Mouse (Mus musculus) hindbrain, embryonic 15.5 days (tissue): ENCODE results near the gene Cfd. TPM values are rescaled to one million over a fixed set of nuclear protein-coding genes. Genes with fewer than 3 reads are reported as not detected.

Experiments used
- ATAC-seq: fragments of 200-750 bp; cut with Nextera tagmentation; 2 replicates; pipeline ENCODE4 v1.8.0; 2017; ENCODE audit warnings: low read depth, moderate number of reproducible peaks, moderate TSS enrichment; ENCODE audit not compliant: low FRiP score
- H3K27ac ChIP-seq: fragments of 300-500 bp; sonication (generic); replicated peaks from 2 replicates; pipeline ENCODE4 v1.5.1; 2015; ENCODE audit warnings: mild to moderate bottlenecking, inconsistent platforms
- H3K27me3 ChIP-seq: fragments of 300-500 bp; sonication (generic); 2 replicates; pipeline ENCODE4 v1.6.1; 2015; ENCODE audit warnings: control low read depth, inconsistent platforms
- H3K36me3 ChIP-seq: fragments of 300-500 bp; sonication (generic); 2 replicates; pipeline ENCODE4 v1.6.1; 2015; ENCODE audit warnings: control low read depth, inconsistent platforms
- H3K4me1 ChIP-seq: fragments of 300-500 bp; sonication (generic); replicated peaks from 2 replicates; pipeline ENCODE4 v1.6.1; 2015; ENCODE audit warnings: control low read depth, inconsistent platforms
- H3K4me2 ChIP-seq: fragments of 300-500 bp; sonication (generic); 2 replicates; pipeline ENCODE4 v1.6.1; 2015; ENCODE audit warnings: moderate library complexity, mild to moderate bottlenecking, inconsistent platforms
- H3K4me3 ChIP-seq: fragments of 300-500 bp; sonication (generic); 2 replicates; pipeline ENCODE4 v1.5.1; 2015; ENCODE audit warnings: mild to moderate bottlenecking, inconsistent platforms
- H3K9ac ChIP-seq: fragments of 300-500 bp; sonication (generic); 2 replicates; pipeline ENCODE4 v1.6.1; 2015; ENCODE audit warnings: inconsistent platforms
- H3K9me3 ChIP-seq: fragments of 300-500 bp; sonication (generic); 2 replicates; pipeline ENCODE4 v1.6.1; 2016; ENCODE audit warnings: control low read depth, inconsistent platforms
- WGBS: fragments of 180-500 bp; shearing (Covaris S2); methylation state at CpG from one replicate; pipeline ENCODE4 v1.1.7; 2015; 5-methylcytosine and 5-hydroxymethylcytosine counted together
- polyA plus RNA-seq: library from polyadenylated mRNA; unstranded; fragments of >200 nt; fragmentation: Nextera tagmentation; extraction: Ambion mirVana; gene quantifications from 2 replicates; pipeline ENCODE4 v1.2.1, GENCODE M21; 2015

The Cfd gene
- polyA plus RNA-seq, 1 experiment from 2014 or later: not detected

DNA sequence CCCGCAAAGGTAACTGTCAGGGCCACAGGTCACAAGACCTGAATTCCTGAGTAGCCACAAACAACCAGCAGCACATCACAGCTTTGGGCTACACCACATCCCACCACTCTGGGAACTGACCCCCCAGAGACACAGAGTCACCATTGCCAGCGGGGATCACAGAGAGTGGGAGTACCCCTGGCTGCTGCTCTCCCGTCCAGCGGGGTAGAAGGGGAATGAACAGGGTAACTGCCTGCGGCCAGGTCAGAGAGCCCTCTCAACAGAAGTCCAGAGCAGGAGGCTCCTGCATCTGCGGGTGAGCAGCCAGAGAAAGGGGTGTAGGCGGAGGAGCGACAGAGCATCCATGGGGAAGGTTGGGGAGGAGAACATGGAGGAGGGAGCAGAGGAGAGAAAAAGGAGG is 25.4 kb downstream of the Cfd start:
- peaks cover 52% of the 10 kb centered on the region for H3K4me1 ChIP-seq
- ATAC-seq: no peak

DNA sequence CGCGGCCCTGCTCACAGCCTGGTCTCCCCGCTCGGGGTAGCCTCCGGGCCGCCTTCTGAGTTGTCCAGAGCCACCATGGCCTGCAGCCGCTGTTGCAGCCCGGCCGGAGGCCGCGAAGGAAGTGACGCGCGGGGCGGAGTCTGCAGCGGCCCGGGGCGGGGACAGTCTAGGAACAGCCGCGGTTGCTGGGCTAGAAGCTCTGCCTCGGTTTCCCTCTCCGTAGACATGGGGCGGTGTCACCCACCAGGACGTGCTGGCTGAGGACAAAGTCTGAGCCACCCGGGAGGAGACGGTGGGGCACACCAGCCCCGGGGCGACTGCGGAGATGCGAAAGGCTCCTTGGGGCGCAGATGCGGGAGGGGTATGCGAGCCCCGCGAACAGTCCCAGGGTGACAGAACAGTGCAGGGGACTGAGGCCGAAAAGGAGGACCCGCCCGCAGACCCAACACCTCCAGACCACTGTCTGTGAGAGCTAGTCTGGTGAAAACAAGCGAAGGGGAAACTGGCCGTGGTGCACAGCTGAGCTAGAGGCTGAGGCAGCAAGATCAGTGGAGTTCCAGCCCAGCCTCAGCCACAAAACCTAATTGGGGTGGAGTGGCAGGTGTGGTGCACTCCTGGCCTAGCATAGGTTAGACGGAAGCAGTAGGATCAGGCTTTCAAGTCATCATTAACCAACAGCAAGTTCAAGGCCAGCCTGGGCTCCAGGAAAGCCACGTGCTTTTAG is 26.3 kb downstream of the Cfd start, which contains the start of gene Kiss1r:
TSS of gene Kiss1r (plus strand) at position 164 of the 724 bp plus-strand sequence.
- Histone ChIP-seq H3K9ac (peak within 1 kb of the TSS; percentile 84), H3K36me3 (no peaks in the 10 kb centered on the region), H3K9me3 (no peaks in the 10 kb centered on the region), H3K4me3 (peak within 1 kb of the TSS; percentile 55), H3K27ac (peak within 1 kb of the TSS; percentile 75), H3K4me2 (peak within 1 kb of the TSS; percentile 79), H3K27me3 (peaks cover 44% of the 10 kb centered on the region), H3K4me1 (peaks cover 60% of the 10 kb centered on the region)
- 2% methylated on average over 42 of the region's 42 CpGs for WGBS
- peak; percentile 81 for ATAC-seq

More for the DNA sequence above, 25.4 kb downstream of the Cfd start:
- H3K9me3 ChIP-seq: no peaks in the 10 kb centered on the region
- H3K36me3 ChIP-seq: 0 out of 2 replicates have a peak, but pooled peaks cover 2% of the 10 kb centered on the region
- H3K9ac ChIP-seq: peak overlapping the region; percentile 84
- H3K4me3 ChIP-seq: peak overlapping the region; percentile 55
- 6% methylated on average over 8 of the region's 8 CpGs for WGBS
- peak overlapping the region; percentile 79 for H3K4me2 ChIP-seq
- peak overlapping the region; percentile 75; the same call in 1 of the 2 replicates for H3K27ac ChIP-seq
- peaks cover 37% of the 10 kb centered on the region for H3K27me3 ChIP-seq

DNA sequence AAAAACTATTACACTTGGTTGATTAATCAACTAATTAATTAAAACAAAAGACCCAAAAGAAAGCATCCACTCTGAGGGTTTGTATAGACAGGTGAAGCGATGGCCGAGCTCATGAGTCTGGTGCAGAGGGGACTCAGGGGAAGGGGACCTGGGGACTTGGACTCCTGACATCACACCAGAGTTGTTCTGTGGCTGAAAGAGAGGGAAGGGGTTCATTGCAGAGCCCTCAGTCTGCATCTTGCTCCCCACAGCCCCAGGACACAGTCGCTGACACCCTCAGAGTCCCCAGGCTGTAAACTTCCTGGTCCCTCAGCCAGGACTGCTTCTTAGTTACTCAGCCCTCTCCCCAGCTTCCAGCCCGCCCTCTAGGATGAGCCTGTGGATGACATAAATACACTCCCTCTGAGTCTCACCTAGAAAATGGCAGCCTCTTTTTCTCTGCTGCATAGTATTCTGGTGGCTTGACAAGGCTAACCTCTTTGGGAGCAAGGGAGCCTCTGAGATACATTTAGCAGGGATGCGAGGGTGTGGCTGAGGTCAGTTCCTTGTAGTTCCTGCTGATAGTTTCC is 27.0 kb downstream of the Cfd start:
- H3K27me3 ChIP-seq: peaks cover 51% of the 10 kb centered on the region

DNA sequence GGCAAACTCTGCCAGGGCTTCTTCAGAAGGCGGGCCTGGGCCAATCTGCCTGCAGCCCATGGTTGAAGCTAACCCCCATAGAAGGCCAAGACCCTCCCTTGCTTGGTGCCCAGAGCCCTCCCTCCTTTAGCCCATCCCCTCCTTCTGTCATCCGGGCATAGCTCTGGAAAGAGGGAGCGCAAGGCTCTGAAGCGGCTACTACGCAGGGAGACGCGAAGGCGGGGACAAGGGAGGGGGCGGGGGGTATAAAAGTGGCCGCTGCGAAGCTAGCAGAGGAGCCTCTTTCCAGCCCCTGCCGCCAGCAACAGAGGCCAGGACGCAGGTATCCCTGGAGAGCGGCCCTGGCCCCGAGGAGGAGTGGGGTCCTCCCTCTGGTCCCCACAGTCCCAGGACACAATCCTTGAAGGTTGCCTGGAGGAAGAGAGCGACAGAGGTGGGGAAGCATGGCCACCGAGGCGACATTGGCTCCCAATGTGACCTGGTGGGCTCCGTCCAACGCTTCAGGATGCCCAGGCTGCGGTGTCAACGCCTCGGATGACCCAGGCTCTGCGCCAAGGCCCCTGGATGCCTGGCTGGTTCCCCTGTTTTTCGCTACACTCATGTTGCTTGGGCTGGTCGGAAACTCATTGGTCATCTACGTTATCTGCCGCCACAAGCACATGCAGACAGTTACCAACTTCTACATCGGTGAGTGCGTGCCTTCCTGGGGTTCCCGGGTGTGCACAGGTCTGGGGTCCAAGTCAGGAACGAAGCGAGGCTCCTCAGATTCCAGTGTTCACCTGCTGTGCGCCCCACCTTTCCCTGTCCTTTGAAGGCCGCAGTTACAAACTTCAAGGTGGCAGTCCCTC is 27.8 kb downstream of the Cfd start:
- H3K4me2 ChIP-seq: peak overlapping the region; percentile 20; the same call in 1 of the 2 replicates

More for the DNA sequence above, 27.0 kb downstream of the Cfd start:
- 70% methylated on average over 5 of the region's 5 CpGs for WGBS
- H3K4me1 ChIP-seq: peaks cover 60% of the 10 kb centered on the region
- no peaks in the 10 kb centered on the region for H3K36me3 ChIP-seq
- no peaks in the 10 kb centered on the region for H3K9me3 ChIP-seq
- H3K4me2 ChIP-seq: peak overlapping the region; percentile 79
- no peak for ATAC-seq
- peak overlapping the region; percentile 55 for H3K4me3 ChIP-seq
- no peak overlapping the region for H3K27ac ChIP-seq
- H3K9ac ChIP-seq: peak overlapping the region; percentile 84; the same call in 1 of the 2 replicates

DNA sequence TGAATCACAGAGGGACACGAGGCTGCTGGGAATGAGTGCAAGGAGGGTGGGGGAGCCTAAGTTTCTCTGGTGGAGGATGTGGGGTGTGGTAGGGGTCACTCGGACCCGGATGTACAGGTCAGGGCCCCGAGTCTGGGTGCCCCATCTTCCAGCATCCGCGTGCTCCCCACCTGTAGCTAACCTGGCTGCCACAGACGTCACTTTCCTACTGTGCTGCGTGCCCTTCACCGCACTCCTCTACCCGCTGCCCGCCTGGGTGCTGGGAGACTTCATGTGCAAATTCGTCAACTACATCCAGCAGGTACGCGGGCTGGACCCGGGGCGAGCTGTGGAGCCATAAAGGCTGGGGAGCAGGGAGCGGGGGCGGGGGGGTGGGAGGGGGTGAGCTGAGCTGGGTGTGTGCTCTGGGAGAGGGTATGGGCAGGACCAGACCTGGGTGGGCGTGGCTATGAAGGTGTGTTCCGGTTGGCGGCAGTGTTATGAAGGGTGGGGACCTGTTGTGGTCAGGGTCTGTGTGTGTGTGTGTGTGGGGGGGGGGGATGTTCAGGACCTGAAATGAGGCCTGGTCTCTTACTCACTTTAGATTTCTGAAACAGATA is 28.7 kb downstream of the Cfd start:
- Histone ChIP-seq H3K9me3 (no peaks in the 10 kb centered on the region), H3K4me3 (0 out of 2 replicates have a peak overlapping the region, but pooled peaks have one; percentile 1), H3K4me2 (no peak overlapping the region), H3K27me3 (peaks cover 67% of the 10 kb centered on the region), H3K27ac (no peak overlapping the region), H3K36me3 (no peaks in the 10 kb centered on the region), H3K9ac (no peak overlapping the region), H3K4me1 (peaks cover 54% of the 10 kb centered on the region)
- WGBS: 4% methylated on average over 21 of the region's 21 CpGs
- no peak for ATAC-seq

More for the DNA sequence above, 27.8 kb downstream of the Cfd start:
- Histone ChIP-seq H3K27ac (no peak overlapping the region), H3K9ac (no peak overlapping the region), H3K4me3 (peak overlapping the region; percentile 12; the same call in 1 of the 2 replicates), H3K36me3 (no peaks in the 10 kb centered on the region), H3K4me1 (peaks cover 60% of the 10 kb centered on the region), H3K9me3 (no peaks in the 10 kb centered on the region), H3K27me3 (peaks cover 59% of the 10 kb centered on the region)
- WGBS: 4% methylated on average over 32 of the region's 35 CpGs
- no peak for ATAC-seq

DNA sequence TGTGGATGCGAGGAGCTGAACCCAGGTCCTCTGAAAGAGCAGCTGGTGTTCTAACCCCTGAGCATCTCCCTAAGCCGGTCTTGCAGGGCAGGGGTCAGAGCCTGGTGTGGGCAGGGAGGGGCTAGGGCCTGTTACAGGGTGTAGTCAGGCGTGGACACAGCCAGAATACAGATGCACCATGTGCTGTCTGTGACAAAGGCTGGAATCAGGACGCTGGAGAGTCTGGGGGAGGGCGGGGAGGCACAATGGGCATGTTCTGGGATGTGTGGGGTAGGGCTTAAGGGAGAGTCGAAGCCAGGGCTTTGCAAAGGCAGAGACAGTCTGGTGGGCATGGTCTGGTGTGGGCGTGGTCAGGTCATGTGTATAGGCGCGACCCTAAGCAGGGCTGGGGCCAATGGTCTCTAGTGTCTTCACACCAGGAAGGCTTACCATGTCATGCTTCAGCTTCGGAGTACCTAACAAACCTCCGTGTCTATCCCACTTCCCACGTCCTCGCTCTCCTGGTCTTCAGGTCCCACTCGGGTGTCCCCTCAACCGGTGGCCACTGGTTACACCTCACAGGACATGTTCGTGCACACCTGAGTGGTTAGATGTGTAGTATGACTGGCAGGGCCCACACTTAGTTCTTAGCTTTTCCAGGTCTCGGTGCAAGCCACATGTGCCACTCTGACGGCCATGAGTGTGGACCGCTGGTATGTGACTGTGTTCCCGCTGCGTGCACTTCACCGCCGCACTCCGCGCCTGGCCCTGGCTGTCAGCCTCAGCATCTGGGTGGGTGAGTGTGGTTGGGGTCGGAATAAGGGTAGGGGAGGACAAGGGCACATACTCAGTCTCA is 29.6 kb downstream of the Cfd start:
- WGBS: 17% methylated on average over 26 of the region's 26 CpGs
- peak overlapping the region; percentile 53 for H3K4me2 ChIP-seq
- no peak overlapping the region for H3K27ac ChIP-seq
- H3K4me3 ChIP-seq: peak overlapping the region; percentile 33
- peaks cover 44% of the 10 kb centered on the region for H3K4me1 ChIP-seq
- H3K9ac ChIP-seq: no peak overlapping the region
- peaks cover 67% of the 10 kb centered on the region for H3K27me3 ChIP-seq
- no peaks in the 10 kb centered on the region for H3K9me3 ChIP-seq
- no peak for ATAC-seq
- H3K36me3 ChIP-seq: no peaks in the 10 kb centered on the region

DNA sequence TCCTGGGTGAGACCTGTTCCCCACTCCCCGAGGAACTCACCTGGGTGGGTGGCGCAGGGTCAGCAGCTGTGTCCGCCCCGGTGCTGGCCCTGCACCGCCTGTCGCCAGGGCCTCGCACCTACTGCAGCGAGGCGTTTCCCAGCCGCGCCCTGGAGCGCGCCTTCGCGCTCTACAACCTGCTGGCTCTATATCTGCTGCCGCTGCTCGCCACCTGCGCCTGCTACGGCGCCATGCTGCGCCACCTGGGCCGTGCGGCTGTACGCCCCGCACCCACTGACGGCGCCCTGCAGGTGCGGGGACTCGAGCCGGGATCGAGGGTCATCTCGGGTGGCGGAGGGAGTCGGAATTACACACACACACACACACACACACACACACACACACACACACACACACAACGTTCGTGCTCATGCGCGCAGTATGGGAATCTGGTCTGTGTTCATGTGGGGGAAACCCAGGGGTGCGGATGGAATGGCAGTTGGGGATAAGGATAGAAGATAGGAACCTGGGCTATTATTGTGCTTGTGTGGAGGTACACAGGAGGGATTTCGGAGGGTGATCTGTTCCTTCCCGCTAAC is 30.4 kb downstream of the Cfd start, which contains the start of gene R3hdm4:
TSS of gene R3hdm4 (minus strand) at position 251 of the 578 bp plus-strand sequence.
- 4% methylated on average over 41 of the region's 41 CpGs for WGBS
- peak within 1 kb of the TSS; percentile 33 for H3K4me3 ChIP-seq
- no peaks in the 10 kb centered on the region for H3K36me3 ChIP-seq
- peaks cover 67% of the 10 kb centered on the region for H3K27me3 ChIP-seq
- peak within 1 kb of the TSS; percentile 36 for H3K9ac ChIP-seq
- H3K9me3 ChIP-seq: no peaks in the 10 kb centered on the region
- no peak within 1 kb of the TSS for H3K27ac ChIP-seq
- ATAC-seq: no peak
- H3K4me1 ChIP-seq: peaks cover 44% of the 10 kb centered on the region
- peak within 1 kb of the TSS; percentile 53 for H3K4me2 ChIP-seq

DNA sequence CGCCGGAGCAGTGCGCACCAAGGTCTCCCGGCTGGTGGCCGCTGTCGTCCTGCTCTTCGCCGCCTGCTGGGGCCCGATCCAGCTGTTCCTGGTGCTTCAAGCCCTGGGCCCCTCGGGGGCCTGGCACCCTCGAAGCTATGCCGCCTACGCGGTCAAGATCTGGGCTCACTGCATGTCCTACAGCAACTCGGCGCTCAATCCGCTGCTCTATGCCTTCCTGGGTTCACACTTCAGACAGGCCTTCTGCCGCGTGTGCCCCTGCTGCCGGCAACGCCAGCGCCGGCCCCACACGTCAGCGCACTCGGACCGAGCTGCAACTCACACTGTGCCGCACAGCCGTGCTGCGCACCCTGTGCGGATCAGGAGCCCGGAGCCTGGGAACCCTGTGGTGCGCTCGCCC is 30.9 kb downstream of the Cfd start:
- H3K9ac ChIP-seq: peak overlapping the region; percentile 36
- 3% methylated on average over 34 of the region's 34 CpGs for WGBS
- no peaks in the 10 kb centered on the region for H3K36me3 ChIP-seq
- peak overlapping the region; percentile 53 for H3K4me2 ChIP-seq
- peak overlapping the region; percentile 33 for H3K4me3 ChIP-seq
- H3K27me3 ChIP-seq: peaks cover 67% of the 10 kb centered on the region
- no peak for ATAC-seq
- no peaks in the 10 kb centered on the region for H3K9me3 ChIP-seq
- H3K27ac ChIP-seq: no peak overlapping the region
- H3K4me1 ChIP-seq: peaks cover 47% of the 10 kb centered on the region

DNA sequence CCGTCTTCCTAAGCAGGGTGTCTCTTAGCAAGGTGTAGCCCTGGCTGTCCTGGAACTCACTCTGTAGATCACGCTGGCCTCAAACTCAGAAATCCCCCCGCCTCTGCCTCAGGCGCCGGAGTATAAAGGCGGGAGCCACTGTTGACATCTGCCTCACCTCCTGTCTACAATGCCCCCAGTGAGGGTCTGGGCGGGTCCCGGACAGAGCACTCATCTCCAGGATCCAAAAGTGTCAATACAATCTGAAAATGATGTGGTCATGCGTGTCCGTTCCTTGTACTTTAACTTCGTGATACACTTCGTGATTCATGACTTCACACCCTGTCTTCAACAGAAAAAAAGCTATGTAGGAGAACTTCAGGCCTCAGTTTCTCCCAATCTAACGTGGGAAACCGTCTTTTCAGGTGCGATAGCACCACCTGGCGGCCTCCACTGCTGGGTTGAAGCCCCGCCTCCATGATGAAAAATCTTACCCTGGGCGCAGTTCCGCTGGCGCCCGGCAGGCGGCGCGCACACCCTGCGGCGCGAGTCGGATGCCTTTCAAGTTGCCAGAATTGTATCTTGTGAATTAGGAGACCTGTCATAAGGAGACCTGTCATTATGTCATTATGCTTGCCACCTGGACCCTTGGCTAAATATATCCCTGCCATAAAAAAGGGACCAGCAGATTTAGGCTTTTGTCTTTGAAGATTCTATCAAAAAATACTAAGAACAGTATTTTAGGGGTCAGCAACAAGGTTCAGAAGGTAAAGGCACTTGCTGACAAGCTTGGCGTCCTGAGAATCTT is 34.5 kb downstream of the Cfd start:
- no peak overlapping the region for H3K9ac ChIP-seq
- H3K4me2 ChIP-seq: peak overlapping the region; percentile 93
- 14% methylated on average over 29 of the region's 29 CpGs for WGBS
- no peak for ATAC-seq
- peaks cover 45% of the 10 kb centered on the region for H3K4me1 ChIP-seq
- peak overlapping the region; percentile 38; the same call in 1 of the 2 replicates for H3K27ac ChIP-seq
- no peaks in the 10 kb centered on the region for H3K9me3 ChIP-seq
- H3K27me3 ChIP-seq: peaks cover 39% of the 10 kb centered on the region
- H3K4me3 ChIP-seq: peak overlapping the region; percentile 96; the same call in 1 of the 2 replicates
- no peaks in the 10 kb centered on the region for H3K36me3 ChIP-seq
